Mouse (Mus musculus) forebrain, embryonic 16.5 days (tissue): ENCODE data around the gene Itga2b. TPM values are rescaled to one million over a fixed set of nuclear protein-coding genes. Genes with fewer than 3 reads are reported as not detected.
"Not testable (repeated sequence)": the region's sequence is repeated elsewhere in the genome, so short reads cannot be mapped to it uniquely, and the experiment has no call there.

ENCODE experiments used
- ATAC-seq: fragments of 200-750 bp; cut with Nextera tagmentation; 2 replicates; pipeline ENCODE4 v1.8.0; 2017; ENCODE audit warnings: mild to moderate bottlenecking, moderate library complexity
- H3K27ac ChIP-seq: fragments of 300-500 bp; sonication (generic); 2 replicates; pipeline ENCODE4 v1.5.1; 2014; ENCODE audit warnings: low read length, control low read depth
- H3K27me3 ChIP-seq: fragments of 300-500 bp; sonication (generic); replicated peaks from 2 replicates; pipeline ENCODE4 v1.6.1; 2014; ENCODE audit warnings: low read length; ENCODE audit not compliant: control insufficient read depth, insufficient read depth
- H3K36me3 ChIP-seq: fragments of 300-500 bp; sonication (generic); 2 replicates; pipeline ENCODE4 v1.6.1; 2014; ENCODE audit not compliant: control insufficient read depth, insufficient read depth
- H3K4me1 ChIP-seq: fragments of 300-500 bp; sonication (generic); replicated peaks from 2 replicates; pipeline ENCODE4 v1.6.1; 2014; ENCODE audit warnings: low read length; ENCODE audit not compliant: control insufficient read depth, insufficient read depth
- H3K4me2 ChIP-seq: fragments of 300-500 bp; sonication (generic); 2 replicates; pipeline ENCODE4 v1.6.1; 2014; ENCODE audit warnings: mild to moderate bottlenecking, low read length, control low read depth
- H3K4me3 ChIP-seq: fragments of 300-500 bp; sonication (generic); replicated peaks from 2 replicates; pipeline ENCODE4 v1.5.1; 2014; ENCODE audit warnings: mild to moderate bottlenecking, low read length, control low read depth
- H3K9ac ChIP-seq: fragments of 300-500 bp; sonication (generic); replicated peaks from 2 replicates; pipeline ENCODE4 v1.6.1; 2014; ENCODE audit warnings: low read depth, low read length, control low read depth
- H3K9me3 ChIP-seq: fragments of 300-500 bp; sonication (generic); 2 replicates; pipeline ENCODE4 v1.6.1; 2016; ENCODE audit warnings: low read length; ENCODE audit not compliant: control insufficient read depth
- WGBS: fragments of 180-500 bp; shearing (Covaris S2); extraction: QIAGEN DNeasy Blood & Tissue Kit; methylation state at CpG from one replicate; pipeline ENCODE4 v1.1.7; 2014; 5-methylcytosine and 5-hydroxymethylcytosine counted together
- polyA plus RNA-seq: library from polyadenylated mRNA; unstranded; fragments of >200 nt; fragmentation: Nextera tagmentation; extraction: Ambion mirVana; gene quantifications from 2 replicates; pipeline ENCODE4 v1.2.1, GENCODE M21; 2015

Itga2b gene
- polyA plus RNA-seq, 1 experiment from 2014 or later, result 6.6 TPM

GRCm38 (mm10) chr11:102410345-102410744 lies 59.6 kb downstream of the Itga2b start:
- not testable (repeated sequence) for H3K9me3 ChIP-seq, H3K27me3 ChIP-seq, H3K4me3 ChIP-seq, H3K9ac ChIP-seq, H3K27ac ChIP-seq, H3K36me3 ChIP-seq, ATAC-seq, H3K4me2 ChIP-seq
- peaks cover 24% of the 10 kb centered on the region for H3K4me1 ChIP-seq
- WGBS, result 91% methylated on average over 3 of the region's 3 CpGs

- Histone ChIP-seq H3K36me3 (no peaks in the 10 kb centered on the region), H3K9me3 (no peaks in the 10 kb centered on the region), H3K9ac (no peak overlapping the region), H3K4me1 (peaks cover 27% of the 10 kb centered on the region), H3K27me3 (no peaks in the 10 kb centered on the region), H3K4me2 (no peak overlapping the region), H3K4me3 (no peak overlapping the region), H3K27ac (no peak overlapping the region)
- WGBS, result 77% methylated on average over 3 of the region's 3 CpGs
- no peak for ATAC-seq
These were observed 60.1 kb downstream of the Itga2b start for GRCm38 (mm10) chr11:102409795-102410330.

GRCm38 (mm10) chr11:102408888-102409794 lies 60.8 kb downstream of the Itga2b start:
- Histone ChIP-seq H3K4me1 (peaks cover 31% of the 10 kb centered on the region), H3K36me3 (no peaks in the 10 kb centered on the region), H3K4me2 (peak overlapping the region; percentile 90), H3K27ac (no peak overlapping the region; the same call in 1 of the 2 replicates), H3K9me3 (no peaks in the 10 kb centered on the region), H3K27me3 (no peaks in the 10 kb centered on the region), H3K4me3 (peak overlapping the region; percentile 56), H3K9ac (0 out of 2 replicates have a peak overlapping the region, but pooled peaks have one; percentile 9)
- no peak for ATAC-seq
- 40% methylated on average over 15 of the region's 15 CpGs for WGBS

GRCm38 (mm10) chr11:102408344-102408876 lies 61.5 kb downstream of the Itga2b start:
- 0% methylated on average over 32 of the region's 32 CpGs for WGBS
- Histone ChIP-seq H3K36me3 (peaks cover 2% of the 10 kb centered on the region; the same call in 1 of the 2 replicates), H3K27ac (peak overlapping the region; percentile 71), H3K4me2 (peak overlapping the region; percentile 90), H3K27me3 (no peaks in the 10 kb centered on the region), H3K9me3 (no peaks in the 10 kb centered on the region), H3K4me3 (peak overlapping the region; percentile 56), H3K4me1 (peaks cover 31% of the 10 kb centered on the region), H3K9ac (peak overlapping the region; percentile 9; the same call in 1 of the 2 replicates)
- peak; percentile 96 for ATAC-seq

GRCm38 (mm10) chr11:102407834-102408215 lies 62.1 kb downstream of the Itga2b start, which contains the start of gene Slc25a39:
Gene Slc25a39 (minus strand): TSS chr11:102407946.
- ATAC-seq, result no peak
- H3K36me3 ChIP-seq, result peaks cover 2% of the 10 kb centered on the region; the same call in 1 of the 2 replicates
- peak within 1 kb of the TSS; percentile 71 for H3K27ac ChIP-seq
- peak within 1 kb of the TSS; percentile 74 for H3K9ac ChIP-seq
- H3K4me3 ChIP-seq, result peak within 1 kb of the TSS; percentile 56
- H3K9me3 ChIP-seq, result no peaks in the 10 kb centered on the region
- H3K27me3 ChIP-seq, result no peaks in the 10 kb centered on the region
- peak within 1 kb of the TSS; percentile 90 for H3K4me2 ChIP-seq
- 1% methylated on average over 19 of the region's 19 CpGs for WGBS
- H3K4me1 ChIP-seq, result peaks cover 31% of the 10 kb centered on the region

- peak; percentile 64 for ATAC-seq
- Histone ChIP-seq H3K4me1 (peaks cover 31% of the 10 kb centered on the region), H3K9me3 (no peaks in the 10 kb centered on the region), H3K4me2 (peak overlapping the region; percentile 90), H3K27me3 (no peaks in the 10 kb centered on the region), H3K27ac (peak overlapping the region; percentile 71), H3K4me3 (peak overlapping the region; percentile 56), H3K36me3 (peaks cover 7% of the 10 kb centered on the region), H3K9ac (peak overlapping the region; percentile 74)
- WGBS, result 0% methylated on average over 74 of the region's 85 CpGs
These were observed 62.8 kb downstream of the Itga2b start for GRCm38 (mm10) chr11:102406900-102407833.

GRCm38 (mm10) chr11:102406401-102406800 lies 63.5 kb downstream of the Itga2b start:
- Histone ChIP-seq H3K36me3 (peaks cover 12% of the 10 kb centered on the region), H3K9me3 (no peaks in the 10 kb centered on the region), H3K9ac (peak overlapping the region; percentile 74), H3K4me3 (peak overlapping the region; percentile 56), H3K27ac (no peak overlapping the region), H3K27me3 (no peaks in the 10 kb centered on the region), H3K4me1 (peaks cover 29% of the 10 kb centered on the region), H3K4me2 (peak overlapping the region; percentile 90)
- ATAC-seq, result no peak
- WGBS, result 9% methylated on average over 3 of the region's 3 CpGs

- Histone ChIP-seq H3K4me1 (peaks cover 29% of the 10 kb centered on the region), H3K9ac (no peak overlapping the region), H3K36me3 (peaks cover 14% of the 10 kb centered on the region), H3K4me2 (no peak overlapping the region), H3K4me3 (no peak overlapping the region), H3K27me3 (no peaks in the 10 kb centered on the region), H3K9me3 (no peaks in the 10 kb centered on the region), H3K27ac (no peak overlapping the region)
- no peak for ATAC-seq
- WGBS, result 87% methylated on average over 11 of the region's 11 CpGs
These were observed 64.2 kb downstream of the Itga2b start for GRCm38 (mm10) chr11:102405544-102406285.
